Mouse (Mus musculus): ENCODE data around the gene Fes.

DNA sequence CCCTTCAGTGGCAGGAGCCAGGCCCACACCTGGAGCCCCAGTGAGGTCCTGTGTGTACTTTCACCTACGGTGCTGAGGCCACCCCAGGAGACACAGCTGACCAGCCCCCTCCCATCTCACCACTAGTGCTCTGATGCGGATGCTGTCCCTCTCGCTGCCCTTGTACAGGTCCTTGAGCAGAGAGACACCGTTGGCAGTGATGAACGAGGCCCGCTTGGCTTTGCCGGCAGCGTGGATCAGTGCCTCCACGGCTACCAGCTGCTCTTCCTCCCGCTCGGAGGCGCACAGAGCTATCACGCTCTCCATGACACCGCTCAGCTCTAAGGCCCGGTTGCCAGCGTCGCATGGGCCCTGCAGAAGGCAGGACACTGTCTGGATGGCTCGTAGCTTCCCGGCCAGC, 56.3 kb downstream of the Fes start:
- TF ChIP-seq POLR2A (IDR thresholded peaks at IDR 0.05; ENCODE audit: insufficient read depth, low read depth, low read length) (no peak), CTCF (IDR thresholded peaks at IDR 0.05; ENCODE audit: insufficient read depth, low read depth, low read length) (no peak)
